Mouse (Mus musculus) intestine, embryonic 14.5 days (tissue): Measurements from ENCODE around the gene Olfr522. TPM values are rescaled to one million over a fixed set of nuclear protein-coding genes. Genes with fewer than 3 reads are reported as not detected.

Experiments used
- ATAC-seq: fragments of 200-750 bp; cut with Nextera tagmentation; replicated peaks from 2 replicates; pipeline ENCODE4 v1.8.0; 2017; ENCODE audit warnings: low read depth, moderate number of reproducible peaks, moderate TSS enrichment, moderate library complexity; ENCODE audit not compliant: low FRiP score, low TSS enrichment
- DNase-seq: peaks from one replicate; pipeline ENCODE4 v3.0.0-alpha.2; 2018; ENCODE audit warnings: low spot score
- H3K27ac ChIP-seq: fragments of 300-500 bp; sonication (generic); 2 replicates; pipeline ENCODE4 v1.5.1; 2014; ENCODE audit warnings: low read depth, mild to moderate bottlenecking, control low read depth
- H3K27me3 ChIP-seq: fragments of 300-500 bp; sonication (generic); replicated peaks from 2 replicates; pipeline ENCODE4 v1.6.1; 2014; ENCODE audit warnings: low read length, control low read depth; ENCODE audit not compliant: control insufficient read depth, insufficient read depth
- H3K36me3 ChIP-seq: fragments of 300-500 bp; sonication (generic); 2 replicates; pipeline ENCODE4 v1.6.1; 2014; ENCODE audit warnings: low read length, control low read depth; ENCODE audit not compliant: control insufficient read depth, insufficient read depth
- H3K4me1 ChIP-seq: fragments of 300-500 bp; sonication (generic); replicated peaks from 2 replicates; pipeline ENCODE4 v1.6.1; 2014; ENCODE audit warnings: low read length, control low read depth, mixed read lengths; ENCODE audit not compliant: control insufficient read depth, insufficient read depth
- H3K4me2 ChIP-seq: fragments of 300-500 bp; sonication (generic); 2 replicates; pipeline ENCODE4 v1.6.1; 2014; ENCODE audit warnings: low read length
- H3K4me3 ChIP-seq: fragments of 300-500 bp; sonication (generic); 2 replicates; pipeline ENCODE4 v1.5.1; 2014; ENCODE audit warnings: low read depth, low read length, control low read depth, mixed read lengths
- H3K9ac ChIP-seq: fragments of 300-500 bp; sonication (generic); 2 replicates; pipeline ENCODE4 v1.6.1; 2014; ENCODE audit warnings: mild to moderate bottlenecking, low read length
- H3K9me3 ChIP-seq: fragments of 300-500 bp; sonication (generic); 2 replicates; pipeline ENCODE4 v1.6.1; 2016; ENCODE audit warnings: low read length, control low read depth; ENCODE audit not compliant: control insufficient read depth
- WGBS: fragments of 180-500 bp; shearing (Covaris S2); extraction: QIAGEN DNeasy Blood & Tissue Kit; methylation state at CpG from one replicate; pipeline ENCODE4 v1.1.7; 2014; 5-methylcytosine and 5-hydroxymethylcytosine counted together
- polyA plus RNA-seq: library from polyadenylated mRNA; unstranded; fragments of >200 nt; fragmentation: Nextera tagmentation; extraction: Ambion mirVana; gene quantifications from 2 replicates; pipeline ENCODE4 v1.2.1, GENCODE M21; 2014

The Olfr522 gene
- polyA plus RNA-seq, 1 experiment from 2014 or later: not detected

DNA sequence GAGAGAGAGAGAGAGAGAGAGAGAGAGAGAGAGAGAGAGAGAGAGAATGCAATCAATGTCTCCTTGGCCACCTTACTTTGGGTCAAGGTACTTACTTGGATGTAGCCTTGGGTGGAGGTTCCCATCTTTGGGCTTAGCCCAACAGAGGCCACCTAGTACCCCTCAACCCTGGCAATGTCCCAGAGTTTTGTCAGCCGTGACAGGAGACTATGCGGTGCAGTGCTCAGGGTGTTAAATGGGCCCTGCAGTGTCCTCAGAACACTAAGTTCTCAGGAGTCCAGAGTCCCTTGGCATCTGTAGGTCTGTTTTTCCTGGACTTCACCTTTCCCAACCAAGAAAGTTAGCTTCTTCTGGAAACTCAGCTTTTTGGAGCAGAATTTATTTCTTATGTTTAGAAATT lies 14.6 kb upstream of the Olfr522 start:
- Histone ChIP-seq H3K9ac (no peak overlapping the region), H3K27ac (no peak overlapping the region), H3K4me3 (no peak overlapping the region), H3K4me2 (no peak overlapping the region), H3K27me3 (no peaks in the 10 kb centered on the region), H3K9me3 (no peaks in the 10 kb centered on the region), H3K4me1 (no peaks in the 10 kb centered on the region), H3K36me3 (no peaks in the 10 kb centered on the region)
- no peak for DNase-seq
- ATAC-seq: no peak
- whole genome bisulfite sequencing: 86% methylated on average over 2 of the region's 2 CpGs

GRCm38 (mm10) chr7:140172936-140173335 lies 8.4 kb upstream of the Olfr522 start, which contains the start of gene Olfr523:
Olfr523 (plus strand) TSS chr7:140173217.
- no peaks in the 10 kb centered on the region for H3K27me3 ChIP-seq
- H3K9me3 ChIP-seq: no peaks in the 10 kb centered on the region
- 53% methylated on average over 1 of the region's 1 CpGs for WGBS
- ATAC-seq (no peak), DNase-seq (no peak)
- no peaks in the 10 kb centered on the region for H3K4me1 ChIP-seq
- no peak within 1 kb of the TSS for H3K4me3 ChIP-seq
- no peak within 1 kb of the TSS for H3K9ac ChIP-seq
- H3K4me2 ChIP-seq: no peak within 1 kb of the TSS
- H3K27ac ChIP-seq: no peak within 1 kb of the TSS
- H3K36me3 ChIP-seq: no peaks in the 10 kb centered on the region

GRCm38 (mm10) chr7:140170863-140171262 lies 6.3 kb upstream of the Olfr522 start:
- Histone ChIP-seq H3K4me1 (no peaks in the 10 kb centered on the region), H3K4me3 (no peak overlapping the region), H3K27me3 (no peaks in the 10 kb centered on the region), H3K9me3 (no peaks in the 10 kb centered on the region), H3K9ac (no peak overlapping the region), H3K4me2 (no peak overlapping the region), H3K27ac (no peak overlapping the region), H3K36me3 (no peaks in the 10 kb centered on the region)
- WGBS: 92% methylated on average over 3 of the region's 3 CpGs
- DNase-seq (no peak), ATAC-seq (no peak)

GRCm38 (mm10) chr7:140169386-140169785 lies 4.8 kb upstream of the Olfr522 start:
- no peak overlapping the region for H3K27ac ChIP-seq
- H3K9me3 ChIP-seq: no peaks in the 10 kb centered on the region
- H3K36me3 ChIP-seq: no peaks in the 10 kb centered on the region
- H3K4me1 ChIP-seq: no peaks in the 10 kb centered on the region
- WGBS: 55% methylated on average over 4 of the region's 4 CpGs
- no peak overlapping the region for H3K4me3 ChIP-seq
- H3K9ac ChIP-seq: no peak overlapping the region
- DNase-seq (no peak), ATAC-seq (no peak)
- no peaks in the 10 kb centered on the region for H3K27me3 ChIP-seq
- no peak overlapping the region for H3K4me2 ChIP-seq

DNA sequence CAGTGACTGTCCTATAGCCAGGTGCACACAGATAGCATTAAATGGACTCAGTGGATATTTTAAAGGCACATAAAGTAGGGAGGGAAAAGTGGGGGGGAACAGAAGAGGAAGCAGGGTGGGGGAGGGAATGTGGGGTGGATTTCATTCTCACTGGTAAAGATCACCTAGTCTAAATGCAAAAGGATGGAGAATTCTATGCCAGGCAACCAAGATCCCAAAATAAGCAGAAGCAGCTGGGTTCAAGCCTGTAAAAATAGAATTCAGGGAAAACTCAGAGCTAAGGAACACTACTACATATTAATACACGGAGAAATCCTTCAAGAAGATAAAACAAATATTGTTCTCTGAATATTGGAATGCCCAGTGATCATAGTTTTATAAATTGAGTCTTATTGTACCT lies 3.4 kb upstream of the Olfr522 start:
- Histone ChIP-seq H3K36me3 (no peaks in the 10 kb centered on the region), H3K27me3 (no peaks in the 10 kb centered on the region), H3K9ac (no peak overlapping the region), H3K4me2 (no peak overlapping the region), H3K9me3 (no peaks in the 10 kb centered on the region), H3K4me1 (no peaks in the 10 kb centered on the region), H3K4me3 (no peak overlapping the region), H3K27ac (no peak overlapping the region)
- no peak for DNase-seq
- 66% methylated on average over 1 of the region's 1 CpGs for WGBS
- ATAC-seq: no peak

DNA sequence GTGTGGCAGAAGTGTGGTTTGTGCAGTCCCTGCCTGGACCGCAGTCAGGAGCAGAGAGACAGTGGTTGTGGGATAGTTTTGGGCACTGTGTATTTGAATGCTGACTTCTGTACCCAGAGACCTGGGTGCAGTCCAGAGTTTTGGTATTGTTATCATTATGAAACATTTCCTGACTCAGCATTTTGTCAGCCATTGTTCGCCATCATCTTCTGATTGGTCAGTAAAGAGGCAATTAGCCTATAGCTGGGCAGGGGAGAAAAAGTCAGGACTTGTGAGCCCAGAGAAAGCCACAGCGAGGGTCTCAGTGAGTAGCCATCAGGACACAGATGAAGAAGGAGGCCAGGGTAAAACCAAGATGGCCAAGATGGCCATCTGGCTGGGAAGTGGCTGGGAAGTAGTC lies 4.2 kb downstream of the Olfr522 start:
- ATAC-seq: no peak
- H3K4me2 ChIP-seq: no peak overlapping the region
- no peaks in the 10 kb centered on the region for H3K36me3 ChIP-seq
- no peak overlapping the region for H3K9ac ChIP-seq
- no peak overlapping the region for H3K4me3 ChIP-seq
- no peak for DNase-seq
- no peak overlapping the region for H3K27ac ChIP-seq
- WGBS: 72% methylated on average over 3 of the region's 3 CpGs
- 0 out of 2 replicates have a peak, but pooled peaks cover 8% of the 10 kb centered on the region for H3K27me3 ChIP-seq
- H3K4me1 ChIP-seq: no peaks in the 10 kb centered on the region
- no peaks in the 10 kb centered on the region for H3K9me3 ChIP-seq

GRCm38 (mm10) chr7:140154218-140154927 lies 10.2 kb downstream of the Olfr522 start, which contains the start of gene Sprn:
Sprn (minus strand) TSS chr7:140154877.
- 2% methylated on average over 28 of the region's 28 CpGs for WGBS
- Histone ChIP-seq H3K4me3 (peak within 1 kb of the TSS; percentile 22), H3K4me2 (peak within 1 kb of the TSS; percentile 45), H3K36me3 (peaks cover 4% of the 10 kb centered on the region; the same call in 1 of the 2 replicates), H3K4me1 (no peaks in the 10 kb centered on the region), H3K27me3 (peaks cover 39% of the 10 kb centered on the region), H3K9me3 (no peaks in the 10 kb centered on the region), H3K27ac (no peak within 1 kb of the TSS), H3K9ac (0 out of 2 replicates have a peak within 1 kb of the TSS, but pooled peaks have one; percentile 13)
- DNase-seq (no peak), ATAC-seq (no peak)

DNA sequence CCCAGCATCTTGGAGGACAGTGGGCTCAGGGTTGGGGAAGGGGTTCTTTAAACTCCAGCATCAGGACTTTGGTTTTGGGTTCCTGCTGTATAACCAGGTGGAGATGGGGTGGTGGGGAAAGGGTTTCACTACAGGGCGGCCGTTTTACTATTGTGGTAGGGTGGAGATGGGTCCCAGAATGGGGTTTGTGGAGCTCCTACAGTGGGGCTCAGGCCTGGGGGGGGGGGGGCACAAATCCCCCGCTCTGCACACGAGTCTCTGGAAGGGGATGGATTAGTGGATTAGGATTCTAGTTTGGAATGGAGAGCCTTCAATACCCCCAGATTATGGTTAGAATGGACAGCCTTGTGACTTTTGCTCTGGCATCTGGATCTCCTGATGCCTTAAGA lies 10.7 kb downstream of the Olfr522 start:
- no peak for DNase-seq
- Histone ChIP-seq H3K36me3 (peaks cover 6% of the 10 kb centered on the region), H3K4me1 (no peaks in the 10 kb centered on the region), H3K4me3 (peak overlapping the region; percentile 22), H3K4me2 (peak overlapping the region; percentile 45), H3K9ac (0 out of 2 replicates have a peak overlapping the region, but pooled peaks have one; percentile 13), H3K27ac (no peak overlapping the region), H3K27me3 (peaks cover 39% of the 10 kb centered on the region), H3K9me3 (no peaks in the 10 kb centered on the region)
- 27% methylated on average over 4 of the region's 4 CpGs for whole genome bisulfite sequencing
- no peak for ATAC-seq

DNA sequence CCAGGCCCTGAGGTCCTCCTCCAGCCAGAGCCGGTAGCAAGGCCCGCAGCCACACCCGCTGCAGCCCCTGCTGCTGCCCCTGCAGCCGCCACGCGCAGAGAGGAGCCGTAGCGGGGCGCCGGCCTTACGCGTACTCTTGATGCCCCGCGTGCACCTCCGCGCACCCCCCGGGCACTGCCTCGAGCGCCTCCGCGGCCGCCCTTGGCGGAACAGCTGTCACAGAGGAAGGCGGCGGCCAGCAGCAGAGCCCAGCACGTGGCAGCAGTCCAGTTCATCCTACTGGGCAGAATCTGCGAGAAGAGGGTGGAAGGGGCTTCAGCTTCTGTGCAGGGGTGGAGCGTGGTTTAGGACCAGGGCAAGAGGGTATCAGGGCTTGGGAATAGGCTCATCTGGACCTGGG lies 11.2 kb downstream of the Olfr522 start:
- Histone ChIP-seq H3K9ac (no peak overlapping the region), H3K27me3 (peaks cover 39% of the 10 kb centered on the region), H3K4me1 (no peaks in the 10 kb centered on the region), H3K4me2 (peak overlapping the region; percentile 43), H3K36me3 (peaks cover 9% of the 10 kb centered on the region), H3K4me3 (peak overlapping the region; percentile 20; the same call in 1 of the 2 replicates), H3K9me3 (no peaks in the 10 kb centered on the region), H3K27ac (no peak overlapping the region)
- DNase-seq (peak; percentile 54), ATAC-seq (no peak)
- WGBS: 6% methylated on average over 28 of the region's 28 CpGs
